Mouse (Mus musculus): ENCODE data around the gene Smu1.

DNA sequence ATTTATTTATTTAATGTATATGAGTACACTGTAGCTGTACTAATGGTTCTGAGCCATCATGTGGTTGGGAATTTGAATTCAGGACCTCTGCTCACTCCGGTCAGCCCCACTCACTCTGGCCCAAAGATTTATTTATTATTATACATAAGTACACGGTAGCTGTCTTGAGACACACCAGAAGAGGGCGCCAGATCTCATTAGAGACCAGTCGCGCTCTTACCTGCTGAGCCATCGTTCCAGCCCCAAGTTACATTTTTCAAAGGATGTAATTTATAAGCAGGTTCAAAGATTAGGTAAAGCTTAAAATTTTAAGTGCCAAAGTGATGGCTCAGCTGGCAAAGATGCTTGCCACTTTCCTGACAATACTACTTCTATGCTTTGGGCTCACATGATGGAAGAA is 20.9 kb upstream of the Smu1 start:
- TF ChIP-seq POLR2A (IDR thresholded peaks at IDR 0.05; ENCODE audit: control insufficient read depth, low read depth, low read length) (no peak), CTCF (IDR thresholded peaks at IDR 0.05; ENCODE audit: control insufficient read depth, insufficient read depth, insufficient replicate concordance, low read depth, low read length) (no peak)

Data from testis, adult 2 months (tissue).